Mouse (Mus musculus): Measurements from ENCODE around the gene Ccm2l.

GRCm38 (mm10) chr2:153089316-153089715, 23.6 kb downstream of the Ccm2l start:
- TF ChIP-seq POLR2A (IDR thresholded peaks at IDR 0.05; ENCODE audit: extremely low read depth, insufficient read depth, low read length), result no peak
- TF ChIP-seq CTCF (IDR thresholded peaks at IDR 0.05; ENCODE audit: low read depth, low read length), result no peak
